ENCODE assay signal across 13 mouse cellular contexts in genomic region chr6:86934541-86934940, GRCm38 (mm10).
DNase-seq lines count a peak whose midpoint lies in the region; ATAC-seq lines count a peak whose summit lies in the region.
"Had no signal": no experiment of that assay in that cellular context is flagged by ENCODE, and none has a peak within 500 bp of the region (broad histone marks: within the 10 kb centered on the region; RNA-seq: fewer than 3 reads in every experiment).

No protein-coding gene starts in this region.

- peaks cover 12% of the 10 kb centered on the region for H3K9me3 ChIP-seq in embryonic facial prominence, embryonic 13.5 days
- H3K9me3 ChIP-seq: lung, embryonic 15.5 days had no signal

- 23% methylated on average over 5 of the region's 5 CpGs for WGBS in embryonic facial prominence, embryonic 13.5 days

- peak overlapping the region; percentile 83 for H3K27ac ChIP-seq in embryonic facial prominence, embryonic 13.5 days
- H3K27ac ChIP-seq: lung, embryonic 15.5 days had no signal

- DNase-seq in frontal cortex, postnatal 14 days (ENCODE audit: low spot score in 2 of 2), result no peak
- peak; percentile 12 to 38 for DNase-seq in lung, postnatal 4 days
- DNase-seq in lung, postnatal 14 days, result no peak
- DNase-seq in retina, postnatal 7 days (ENCODE audit: low read depth, low spot score), result peak; percentile 31
- no peak for DNase-seq in cerebellum, adult 11-12 months
- no peak for DNase-seq in urinary bladder, postnatal 14 days (ENCODE audit: low spot score)
- DNase-seq: cerebellum, postnatal 10 days; kidney, postnatal 25 days; thymus, postnatal 4 days had no signal

- peaks cover 16% of the 10 kb centered on the region for H3K4me1 ChIP-seq in embryonic facial prominence, embryonic 13.5 days
- H3K4me1 ChIP-seq: lung, embryonic 15.5 days had no signal

- no peak overlapping the region for H3K9ac ChIP-seq in embryonic facial prominence, embryonic 13.5 days
- H3K9ac ChIP-seq: lung, embryonic 15.5 days had no signal

- H3K36me3 ChIP-seq in embryonic facial prominence, embryonic 13.5 days, result peaks cover 44% of the 10 kb centered on the region

- H3K27me3 ChIP-seq in embryonic facial prominence, embryonic 13.5 days, result no peaks in the 10 kb centered on the region
- H3K27me3 ChIP-seq: lung, embryonic 15.5 days had no signal

- peak; percentile 76 for ATAC-seq in frontal cortex, adult (ENCODE audit: low TSS enrichment)
- ATAC-seq in embryonic facial prominence, embryonic 13.5 days (ENCODE audit: insufficient number of reproducible peaks, insufficient read depth, low FRiP score, low TSS enrichment, low read depth), result no peak
- ATAC-seq: midbrain, embryonic 16.5 days had no signal

- H3K4me3 ChIP-seq in embryonic facial prominence, embryonic 13.5 days, result no peak overlapping the region
- H3K4me3 ChIP-seq: lung, embryonic 15.5 days had no signal

- no peak overlapping the region for H3K4me2 ChIP-seq in embryonic facial prominence, embryonic 13.5 days
- H3K4me2 ChIP-seq: lung, embryonic 15.5 days had no signal

Comparison
In these comparisons a context has a peak if more than half of its experiments do, and no peak if none do; other contexts are left out.
1. DNase-seq: peak in lung, postnatal 4 days (2 of 2) and retina, postnatal 7 days (single experiment); none in frontal cortex, postnatal 14 days (0 of 2), lung, postnatal 14 days (single experiment), cerebellum, adult 11-12 months (single experiment) and urinary bladder, postnatal 14 days (single experiment).